Mouse (Mus musculus) layer of hippocampus, postnatal 36 days (tissue): Measurements from ENCODE around the gene Bicra. TPM values are rescaled to one million over a fixed set of nuclear protein-coding genes. Genes with fewer than 3 reads are reported as not detected.

Source experiments
- DNase-seq, 2 experiments: peaks; one replicate each; pipeline ENCODE4 v3.0.0; 2022
- total RNA-seq, 2 experiments: library from RNA; stranded (reverse); gene quantifications; 2 replicates each; pipeline ENCODE4 v1.2.3; 2021

Gene Bicra
- total RNA-seq, result 10 to 100 TPM; 19.5 to 21.9 TPM

DNA sequence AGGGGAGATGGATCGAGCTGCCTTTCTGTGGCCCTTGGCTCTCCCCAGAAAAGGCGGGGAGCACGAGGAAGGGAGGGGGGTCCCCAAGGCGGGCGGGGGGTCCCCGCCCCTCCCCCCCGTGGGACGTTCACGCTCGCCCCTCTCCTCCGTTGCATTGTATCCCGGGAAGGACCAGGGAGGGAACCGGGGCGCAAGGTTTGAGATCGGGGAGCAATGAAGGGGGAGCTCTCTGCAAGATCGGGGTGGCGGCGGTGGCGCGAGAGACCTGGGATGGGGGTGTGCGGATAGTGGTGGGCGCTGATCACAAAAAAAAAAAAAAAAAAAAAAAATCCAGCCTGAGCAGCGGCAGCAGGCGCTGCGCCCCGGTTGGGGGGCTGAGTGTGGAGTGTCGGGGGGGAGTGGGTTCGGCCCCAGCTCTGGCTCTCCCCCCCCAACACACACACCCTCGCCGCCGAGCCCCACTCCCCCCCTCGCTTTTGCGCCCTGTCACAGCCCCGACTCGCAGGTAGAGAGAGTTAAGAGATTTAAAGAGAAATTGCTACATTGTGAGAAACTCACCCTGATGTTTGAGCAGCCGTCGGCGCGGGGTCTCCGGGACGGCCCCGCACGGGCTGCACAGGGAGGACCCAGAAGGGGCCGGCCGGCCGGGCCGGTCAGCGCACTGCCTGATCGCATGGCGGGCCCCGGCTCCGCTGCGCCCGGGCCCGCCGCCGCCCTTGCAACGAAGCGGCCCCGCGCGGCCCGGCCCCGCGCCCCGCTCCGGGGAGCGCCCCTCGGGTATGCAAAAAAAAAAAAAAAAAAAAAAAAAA, at the start of gene Bicra:
Bicra (minus strand) TSS at position 584 of the 809 bp plus-strand sequence.
- peak; percentile 75 to 78 for DNase-seq

DNA sequence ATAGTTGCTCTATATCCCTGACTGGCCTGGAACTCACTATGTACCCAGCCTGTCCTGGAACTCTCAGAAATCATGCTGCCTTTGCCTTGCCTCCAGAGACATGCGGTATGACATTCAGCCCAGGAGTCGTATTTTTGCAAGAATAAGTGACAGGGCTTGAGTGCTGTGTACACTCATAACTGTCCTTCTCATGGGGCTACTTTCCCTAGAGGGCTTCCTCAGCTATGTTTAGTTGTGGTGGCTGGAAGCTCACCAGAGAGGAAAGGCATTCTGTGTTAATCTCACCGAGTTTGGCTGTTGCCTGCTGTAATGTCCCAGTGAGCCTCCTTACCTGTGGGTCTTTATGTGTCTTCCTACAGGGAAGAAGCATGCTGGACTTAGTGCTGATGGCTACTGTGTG, 46.9 kb upstream of the Bicra start:
- no peak for DNase-seq

DNA sequence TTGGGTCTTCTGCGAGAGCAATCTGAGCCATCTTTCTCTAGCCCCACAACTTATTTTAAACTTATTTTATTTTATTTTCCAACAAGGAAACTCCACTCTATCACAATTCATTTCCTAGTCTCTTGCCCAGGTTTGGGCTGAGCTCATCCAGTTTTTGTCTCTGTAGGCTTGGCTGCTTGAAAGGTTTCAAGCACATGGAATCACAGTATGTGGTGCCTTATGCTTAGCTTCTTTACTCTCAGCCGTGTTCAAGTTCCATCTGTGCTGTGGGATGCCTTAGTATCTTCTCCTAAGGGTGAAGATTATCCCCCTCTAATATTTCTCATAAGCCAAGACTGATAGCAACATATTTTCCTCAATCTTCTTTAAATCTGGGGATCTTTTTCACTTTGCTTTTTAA, 39.9 kb upstream of the Bicra start:
- DNase-seq, result no peak

DNA sequence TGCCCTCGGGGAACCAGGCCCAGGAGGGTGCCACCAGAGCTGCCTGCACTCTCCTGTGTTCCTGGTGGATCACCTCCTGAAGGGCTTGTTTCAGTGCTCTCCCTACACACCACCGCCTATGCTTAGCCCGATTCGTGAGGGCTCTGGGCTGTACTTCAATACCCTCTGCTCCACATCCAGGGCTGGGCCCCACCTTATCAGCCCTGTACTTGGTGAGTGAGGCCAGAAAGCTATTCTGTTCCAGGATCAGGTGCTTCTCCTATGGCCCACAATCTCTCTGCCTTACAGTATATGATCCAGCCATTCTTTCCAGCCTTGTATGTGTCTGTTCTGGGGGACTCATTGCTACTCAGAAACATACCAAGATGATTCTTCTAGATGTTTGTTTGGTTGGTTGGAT, 35.6 kb upstream of the Bicra start:
- no peak for DNase-seq

DNA sequence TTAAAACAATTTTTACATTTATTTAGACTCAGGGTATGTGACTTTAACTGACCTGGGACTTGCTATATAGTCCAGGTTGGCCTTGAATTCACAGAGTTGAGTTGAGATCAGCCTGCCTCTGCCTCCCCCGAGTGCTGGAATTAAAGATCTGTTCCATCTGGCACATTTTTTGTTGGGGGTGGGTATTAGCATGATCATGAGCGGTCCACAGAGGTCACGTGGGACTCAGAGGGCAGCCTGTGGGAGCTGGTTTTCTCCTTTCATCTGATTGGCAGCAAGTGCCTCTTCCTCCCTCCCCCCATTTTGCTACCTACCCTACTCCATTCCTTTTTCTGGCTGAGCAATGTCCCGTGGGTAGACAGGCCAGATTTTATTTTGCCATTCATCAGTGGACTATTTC, 32.9 kb upstream of the Bicra start:
- no peak for DNase-seq

DNA sequence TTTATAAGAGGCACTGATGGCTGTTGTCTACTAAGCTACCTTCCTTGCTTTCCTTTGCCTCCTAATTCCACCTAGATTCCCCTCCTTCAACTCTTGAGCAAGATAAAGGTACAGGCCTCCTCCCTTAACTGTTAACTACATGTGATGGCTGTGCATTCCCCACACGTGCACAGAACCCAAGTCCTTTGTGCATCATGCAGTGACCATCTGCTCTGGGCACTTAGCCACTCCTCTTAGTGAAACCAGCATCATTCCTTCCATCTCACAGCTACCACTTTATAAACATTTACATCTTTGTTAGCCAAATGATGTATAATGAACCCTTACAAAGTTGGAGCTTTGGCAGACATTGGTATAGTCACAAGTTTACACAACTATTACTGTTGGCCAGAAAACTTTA, 32.2 kb upstream of the Bicra start:
- no peak for DNase-seq

DNA sequence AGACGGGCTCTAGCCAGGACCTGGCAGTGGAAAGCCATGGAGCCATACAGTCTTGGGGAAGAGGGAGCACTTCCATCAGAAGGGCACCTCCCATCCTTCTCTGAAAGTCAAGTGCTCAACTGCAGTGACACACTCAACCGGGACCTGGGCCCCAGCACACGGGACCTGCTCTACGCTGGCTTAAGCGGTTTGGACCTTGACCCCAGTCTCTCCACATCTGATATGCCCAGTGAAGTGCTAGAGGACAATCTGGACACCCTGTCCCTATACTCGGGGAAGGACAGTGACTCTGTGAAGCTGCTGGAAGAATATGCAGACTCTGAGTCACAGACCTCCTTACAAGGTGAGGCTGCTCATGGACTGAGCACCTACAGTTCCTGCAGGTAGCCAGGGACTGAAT, 24.2 kb upstream of the Bicra start:
- no peak for DNase-seq

DNA sequence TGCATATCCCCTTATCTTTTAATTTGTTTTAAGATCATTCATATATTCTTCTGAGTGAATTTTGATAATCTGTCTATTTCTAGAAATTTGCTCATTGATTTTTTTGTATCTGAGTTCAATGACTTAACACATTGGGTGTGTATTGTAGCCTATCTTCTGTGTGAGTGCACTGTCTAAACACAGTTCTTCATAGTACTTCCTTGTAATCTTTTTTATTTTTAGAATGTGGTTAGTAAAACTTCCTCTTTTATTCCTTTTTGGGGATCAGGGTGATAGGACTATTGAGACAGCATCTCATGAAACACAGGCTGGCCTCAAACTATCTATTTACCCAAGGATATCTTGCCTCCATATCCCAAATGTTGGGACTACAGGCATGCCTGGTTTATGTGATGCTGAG, 23.1 kb upstream of the Bicra start:
- DNase-seq, result no peak

DNA sequence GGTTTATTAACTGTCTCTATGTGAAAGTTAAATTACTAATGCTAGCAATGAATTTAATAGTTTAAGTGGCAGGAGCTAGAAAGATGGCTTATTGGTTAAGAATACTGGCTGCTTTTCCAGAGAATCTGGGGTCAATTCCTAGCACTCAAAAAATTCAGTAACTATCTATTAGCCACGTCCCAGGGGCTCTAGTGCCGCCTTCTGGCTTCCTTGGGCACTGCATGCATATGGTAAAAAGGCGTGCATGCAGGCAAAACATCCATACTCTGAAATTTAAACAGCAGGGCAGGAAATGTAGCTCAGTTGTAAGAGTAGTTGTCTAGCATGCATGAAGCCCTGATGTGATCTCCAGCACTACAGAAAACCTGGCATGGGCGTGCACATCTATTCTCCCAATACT, 15.8 kb upstream of the Bicra start:
- no peak for DNase-seq

DNA sequence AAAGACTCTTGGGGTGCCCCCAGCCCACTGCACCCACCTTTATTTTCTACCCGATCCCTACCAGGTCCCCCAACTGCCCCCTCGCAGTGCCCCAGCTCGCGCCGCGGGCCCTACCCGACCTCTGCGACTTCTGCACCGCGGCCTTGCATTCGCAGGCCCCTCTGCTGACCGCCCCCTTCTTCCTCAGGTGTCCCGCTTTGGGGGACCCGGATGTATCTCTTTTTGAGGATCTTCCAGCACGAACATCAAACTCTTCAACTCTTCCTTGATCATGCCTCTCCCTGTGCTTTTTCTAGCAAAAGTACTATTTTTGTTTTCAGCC, 14.3 kb upstream of the Bicra start:
- no peak for DNase-seq

DNA sequence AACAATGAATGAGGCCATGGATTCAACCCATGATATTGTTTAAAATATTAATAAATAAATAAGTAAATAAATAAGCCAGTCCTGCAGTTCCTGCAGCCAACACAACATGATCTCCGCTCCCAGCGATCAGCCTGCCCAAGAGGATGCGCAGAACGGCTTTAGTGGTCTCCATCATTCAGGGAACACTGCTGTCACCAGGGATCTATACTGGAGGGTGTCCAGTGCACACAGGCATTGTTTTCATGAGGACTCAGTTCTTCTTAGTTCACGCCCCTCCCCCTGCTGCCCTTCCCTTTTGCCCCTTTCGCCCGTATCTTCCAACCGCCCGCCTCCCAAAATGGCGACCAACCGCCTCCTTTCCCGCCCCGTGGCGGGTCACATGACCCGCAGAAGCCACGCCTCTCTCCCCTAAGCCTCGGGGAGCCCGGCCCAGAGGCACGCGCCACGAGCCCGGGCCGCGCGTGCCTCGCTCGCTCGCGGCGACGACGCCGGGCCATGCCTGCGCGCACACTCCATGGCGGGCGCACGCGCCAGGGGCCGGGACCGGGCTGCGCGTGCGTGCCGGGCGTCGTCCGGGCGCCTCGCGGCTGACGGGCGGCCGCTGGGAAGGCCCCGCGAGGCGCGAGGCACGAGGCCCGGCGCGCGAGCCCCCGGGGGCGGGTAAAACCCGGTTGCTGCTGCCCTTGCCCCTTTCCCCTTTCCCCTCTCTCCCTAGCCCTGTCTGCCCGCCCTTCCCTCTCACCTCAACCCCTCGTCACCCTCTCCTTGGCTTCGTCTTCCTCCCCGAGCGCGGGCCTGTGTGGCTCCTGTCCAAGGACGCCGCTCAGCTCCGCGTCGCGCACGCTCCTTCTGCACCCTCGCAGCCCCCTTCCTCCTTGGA, 13.7 kb upstream of the Bicra start, which contains the start of gene Zfp541:
Zfp541 (plus strand) TSS at position 596 of the 880 bp plus-strand sequence.
- DNase-seq, result no peak

DNA sequence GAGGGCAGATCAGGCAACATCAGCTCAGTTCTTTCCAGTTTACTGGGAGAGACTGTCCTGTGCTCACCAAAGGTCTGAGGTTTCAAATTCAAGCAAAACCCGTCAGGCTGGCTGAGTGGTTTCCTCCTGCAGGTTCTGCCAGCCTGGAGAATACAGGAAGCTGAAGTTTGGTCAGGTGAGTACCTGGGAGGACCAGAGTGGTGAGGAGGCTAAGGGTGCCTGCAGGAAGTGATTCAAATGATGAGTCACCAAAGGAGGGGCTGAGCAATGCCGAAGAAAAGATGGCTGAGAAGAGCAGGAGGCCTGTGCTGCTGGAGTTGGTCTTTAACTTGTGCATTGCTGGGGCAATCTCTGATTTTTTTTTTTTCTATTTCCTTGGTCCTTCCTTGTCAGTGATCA, 9.4 kb upstream of the Bicra start:
- no peak for DNase-seq

DNA sequence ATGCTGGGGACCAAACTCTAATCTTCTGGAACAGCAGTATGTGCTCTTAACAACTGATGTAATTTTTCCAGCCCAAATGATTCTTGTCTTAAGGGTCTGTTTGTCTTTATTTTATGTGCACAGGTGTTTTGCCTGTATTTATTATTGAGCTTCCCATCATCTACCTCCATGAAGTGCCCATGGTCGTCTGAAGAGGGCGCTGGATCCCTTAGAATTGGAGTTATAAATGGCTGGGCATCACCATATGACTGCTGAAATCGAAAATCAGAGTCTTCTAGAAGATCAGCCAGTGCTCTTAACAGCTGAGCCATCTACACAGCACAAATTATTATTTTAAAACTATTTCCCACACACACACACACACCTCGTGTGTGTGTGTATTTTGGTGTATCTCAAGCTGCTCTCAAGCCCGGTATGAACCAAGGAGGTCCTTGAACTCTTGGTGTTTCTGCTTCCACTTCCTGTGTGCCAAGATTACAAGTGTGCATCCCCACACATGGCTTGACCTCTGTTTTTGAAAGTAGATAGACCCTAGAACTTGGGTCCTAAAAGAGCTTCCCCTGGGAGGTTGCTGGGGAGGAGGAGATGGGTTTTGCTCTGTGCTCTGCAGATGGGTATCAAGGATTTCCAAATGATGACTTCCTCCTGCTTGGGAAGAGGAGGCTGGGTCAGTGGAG, 8.9 kb upstream of the Bicra start:
- DNase-seq, result peak in 1 of 2 experiments; percentile 48

DNA sequence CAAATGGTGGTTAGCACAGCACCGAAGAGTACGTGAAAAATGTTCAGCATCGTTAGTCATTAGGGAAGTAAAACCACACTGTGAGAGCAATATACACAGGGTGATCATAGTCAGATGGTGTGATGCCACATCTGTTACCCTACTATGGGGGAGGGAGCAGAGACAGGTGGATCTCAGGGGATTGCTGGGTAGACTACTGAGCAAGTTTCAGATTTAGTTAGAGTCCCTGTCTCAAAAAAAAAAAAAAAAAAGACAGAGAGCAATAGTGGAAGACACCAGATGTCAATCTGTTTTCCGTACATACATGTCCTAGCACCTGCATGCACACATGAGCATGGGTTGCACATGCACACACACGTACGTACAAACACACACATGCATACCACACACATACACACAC, 7.9 kb upstream of the Bicra start:
- DNase-seq, result no peak

DNA sequence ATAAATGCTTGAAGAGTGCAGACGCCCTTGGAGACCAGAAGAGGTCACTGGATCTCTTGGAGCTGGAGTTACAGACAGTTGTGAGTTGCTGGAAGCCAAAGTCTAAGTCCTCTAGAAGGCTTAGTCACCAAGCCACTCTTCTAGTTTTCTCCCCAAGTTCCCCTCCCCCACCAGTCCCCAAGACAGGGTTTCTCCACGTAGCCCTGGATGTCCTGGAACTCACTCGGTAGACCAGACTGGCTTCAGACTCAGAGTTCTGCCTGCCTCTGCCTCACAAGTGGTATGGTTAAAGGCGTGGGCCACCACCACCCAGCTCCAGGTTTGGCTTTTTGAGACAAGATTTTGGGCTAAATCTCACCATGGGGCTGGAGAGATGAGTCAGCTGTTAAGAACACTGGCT, 7.2 kb upstream of the Bicra start:
- DNase-seq, result no peak

DNA sequence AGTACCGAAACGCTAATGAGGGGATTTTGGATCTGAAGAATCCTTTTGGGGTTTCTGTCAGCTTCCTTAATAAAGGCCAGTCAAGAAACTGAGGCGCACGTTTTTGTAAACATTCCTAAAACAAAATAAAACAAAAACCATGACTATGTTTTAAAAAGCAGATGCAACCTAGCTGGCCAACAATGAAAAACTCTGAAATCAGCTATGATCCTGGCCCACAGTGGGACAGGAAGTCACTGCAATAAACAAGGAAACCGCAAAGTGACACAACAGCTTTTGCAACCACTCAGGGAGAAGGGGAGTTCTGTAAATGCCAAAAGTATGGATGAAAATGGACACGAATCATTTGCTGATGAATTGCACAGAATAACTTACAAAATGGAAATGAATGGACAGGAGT, 5.4 kb upstream of the Bicra start:
- DNase-seq, result no peak

DNA sequence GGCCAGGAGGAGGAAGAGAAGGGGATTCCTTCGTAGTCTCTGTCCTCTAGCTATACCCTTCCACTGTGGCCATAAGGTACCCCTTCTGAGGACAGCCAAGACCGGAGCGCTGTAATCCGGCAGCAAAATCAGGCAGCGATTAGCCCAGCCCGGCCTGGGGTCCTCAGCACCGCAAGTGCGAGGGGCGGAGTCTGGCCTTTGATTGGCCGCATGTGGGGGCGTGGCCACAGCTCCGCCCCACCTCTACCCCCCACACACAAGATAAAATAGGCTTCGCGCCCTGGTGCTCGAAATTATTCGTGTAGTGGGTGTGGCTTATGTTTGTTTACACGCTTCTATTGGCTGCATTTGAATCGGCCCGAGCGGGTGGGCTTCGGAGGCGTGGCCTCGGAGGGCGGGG, 5.0 kb upstream of the Bicra start:
- peak; percentile 89 to 91 for DNase-seq

DNA sequence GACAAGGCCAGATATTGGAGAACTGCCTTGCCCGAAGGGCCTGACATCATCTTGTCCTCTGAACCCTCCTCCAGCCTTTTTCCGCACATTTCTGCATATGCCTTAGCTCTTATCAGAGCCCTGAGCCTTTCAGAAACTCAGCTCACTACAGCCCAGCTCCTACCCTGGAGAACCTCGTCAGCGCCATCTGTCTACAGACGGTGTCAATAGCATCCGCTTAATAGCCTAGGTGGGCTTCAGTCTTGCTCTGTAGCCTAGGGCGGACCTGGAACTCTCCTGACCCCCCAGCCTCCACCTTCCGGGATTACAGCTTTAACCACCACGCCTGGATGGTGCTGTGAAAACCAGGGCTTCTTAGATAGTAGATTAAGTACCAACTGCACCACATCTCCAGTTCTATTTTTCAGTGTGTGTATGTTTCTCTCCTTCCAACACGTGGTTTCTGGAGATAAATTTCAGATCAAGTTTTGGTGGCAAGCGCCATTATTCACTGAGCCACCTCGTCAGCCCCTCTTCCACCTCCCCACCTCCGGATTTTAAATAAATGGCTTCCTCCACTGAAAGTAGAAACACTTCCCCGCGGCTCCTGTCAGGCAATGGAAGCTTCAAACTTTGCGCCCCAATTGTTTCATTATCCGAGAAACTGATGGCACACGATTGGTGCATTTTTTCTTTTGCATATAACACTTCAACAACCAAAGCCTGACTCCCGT, 4.3 kb upstream of the Bicra start:
- peak; percentile 74 to 75 for DNase-seq

DNA sequence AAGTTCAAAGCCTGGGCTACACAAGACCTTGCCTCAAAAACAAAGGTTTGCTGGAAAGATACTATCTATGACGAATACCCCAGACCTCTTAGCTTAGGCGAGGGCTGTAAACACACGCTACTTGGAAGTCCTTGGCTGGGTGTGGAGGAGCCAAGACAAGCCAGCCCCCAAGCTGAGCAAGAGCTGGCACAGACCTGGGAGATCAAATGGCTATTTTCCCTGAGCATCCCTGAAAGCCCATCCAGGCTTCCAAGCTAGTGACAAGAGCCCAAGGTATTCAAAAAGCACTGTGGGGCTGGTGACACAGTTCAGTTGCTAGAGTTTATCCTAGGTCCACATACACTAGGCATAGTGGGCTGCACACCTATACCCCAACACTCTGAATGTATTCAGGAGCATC, 2.9 kb upstream of the Bicra start:
- DNase-seq, result no peak

DNA sequence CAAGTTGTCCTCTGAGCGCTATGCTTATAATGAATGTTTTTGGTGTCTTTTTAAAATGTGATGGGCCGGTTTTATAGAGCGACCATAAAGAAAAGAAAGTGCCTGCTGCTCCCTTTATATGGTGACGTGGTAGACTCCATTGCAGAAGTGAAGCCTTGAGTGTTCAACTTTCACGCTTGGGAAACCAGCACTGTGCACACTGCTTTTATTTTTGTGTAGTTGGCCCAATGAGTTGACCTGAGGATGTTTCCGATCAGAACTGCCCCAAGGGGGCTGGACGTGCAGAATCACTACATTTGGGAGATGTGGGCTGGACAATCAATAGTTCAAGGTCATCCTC, 1.8 kb upstream of the Bicra start:
- no peak for DNase-seq

DNA sequence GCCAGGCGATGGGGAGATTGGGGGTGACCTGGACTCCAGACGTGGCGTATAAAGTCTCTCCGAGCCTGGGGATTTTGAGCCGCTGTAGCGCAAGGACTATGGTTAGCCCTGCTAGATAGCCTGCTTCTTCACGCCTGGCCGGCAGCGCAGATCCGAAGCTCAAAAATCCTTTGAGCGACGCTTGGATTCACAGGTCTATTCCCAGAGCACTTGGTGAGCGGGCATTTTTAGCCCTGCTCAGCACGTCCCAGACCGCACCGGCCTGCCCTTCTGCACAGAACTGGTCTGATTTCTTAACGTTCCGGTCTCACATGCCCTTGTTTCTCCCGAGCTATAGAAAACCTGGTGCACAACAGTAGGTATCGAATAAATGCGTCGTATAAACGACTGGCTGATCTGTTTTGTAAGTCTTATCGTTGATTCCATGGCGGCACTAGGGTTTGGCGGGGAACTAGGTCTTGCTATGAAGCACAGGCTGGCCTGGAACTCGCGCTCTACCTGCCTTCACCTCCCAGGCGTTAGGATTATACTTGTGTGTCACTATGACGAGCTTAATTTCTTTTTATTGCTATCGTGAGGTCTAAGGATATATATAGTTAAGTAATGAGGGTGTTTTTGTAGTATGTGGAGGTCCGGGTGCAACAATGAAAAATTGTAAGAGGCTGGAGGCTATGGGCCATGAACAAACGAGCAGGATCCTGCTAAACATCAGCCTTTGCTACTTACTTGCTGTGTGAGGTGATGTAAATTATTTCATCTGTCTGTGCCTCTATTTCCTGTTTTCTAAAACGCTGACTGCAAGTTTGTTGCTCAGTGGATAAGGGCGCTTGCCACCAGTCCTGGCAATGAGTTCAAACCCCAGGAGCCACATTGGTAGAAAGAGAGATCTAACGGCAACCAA, 1.2 kb upstream of the Bicra start:
- no peak for DNase-seq

DNA sequence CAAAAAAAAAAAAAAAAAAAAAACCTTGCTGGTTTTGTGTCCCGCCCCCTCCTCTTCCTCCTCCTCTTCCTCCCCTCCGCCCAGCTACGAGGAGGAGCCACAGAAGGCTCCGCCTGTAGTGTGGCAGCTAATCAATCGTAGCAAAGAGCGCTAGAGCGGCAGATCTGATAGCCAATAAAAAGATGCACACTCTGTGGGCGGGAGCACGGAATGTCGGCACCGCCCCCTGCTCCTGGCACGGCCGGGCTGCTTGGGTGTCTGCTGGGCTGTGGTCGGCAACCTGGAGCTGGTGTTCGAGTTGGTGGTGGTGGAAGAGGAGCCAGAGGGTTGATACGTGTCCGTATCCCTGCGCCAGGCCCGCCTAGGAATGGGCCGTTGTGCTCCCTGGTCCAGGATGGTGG, 443 bp upstream of the Bicra start:
- peak; percentile 97 to 98 for DNase-seq
